Mouse (Mus musculus) forebrain, embryonic 16.5 days (tissue): ENCODE results near the gene Pou5f1. TPM values are rescaled to one million over a fixed set of nuclear protein-coding genes. Genes with fewer than 3 reads are reported as not detected.

Experiments used
- ATAC-seq: fragments of 200-750 bp; cut with Nextera tagmentation; 2 replicates; pipeline ENCODE4 v1.8.0; 2017; ENCODE audit warnings: mild to moderate bottlenecking, moderate library complexity
- H3K27ac ChIP-seq: fragments of 300-500 bp; sonication (generic); 2 replicates; pipeline ENCODE4 v1.5.1; 2014; ENCODE audit warnings: low read length, control low read depth
- H3K27me3 ChIP-seq: fragments of 300-500 bp; sonication (generic); replicated peaks from 2 replicates; pipeline ENCODE4 v1.6.1; 2014; ENCODE audit warnings: low read length; ENCODE audit not compliant: control insufficient read depth, insufficient read depth
- H3K36me3 ChIP-seq: fragments of 300-500 bp; sonication (generic); 2 replicates; pipeline ENCODE4 v1.6.1; 2014; ENCODE audit not compliant: control insufficient read depth, insufficient read depth
- H3K4me1 ChIP-seq: fragments of 300-500 bp; sonication (generic); replicated peaks from 2 replicates; pipeline ENCODE4 v1.6.1; 2014; ENCODE audit warnings: low read length; ENCODE audit not compliant: control insufficient read depth, insufficient read depth
- H3K4me2 ChIP-seq: fragments of 300-500 bp; sonication (generic); 2 replicates; pipeline ENCODE4 v1.6.1; 2014; ENCODE audit warnings: mild to moderate bottlenecking, low read length, control low read depth
- H3K4me3 ChIP-seq: fragments of 300-500 bp; sonication (generic); replicated peaks from 2 replicates; pipeline ENCODE4 v1.5.1; 2014; ENCODE audit warnings: mild to moderate bottlenecking, low read length, control low read depth
- H3K9ac ChIP-seq: fragments of 300-500 bp; sonication (generic); replicated peaks from 2 replicates; pipeline ENCODE4 v1.6.1; 2014; ENCODE audit warnings: low read depth, low read length, control low read depth
- H3K9me3 ChIP-seq: fragments of 300-500 bp; sonication (generic); 2 replicates; pipeline ENCODE4 v1.6.1; 2016; ENCODE audit warnings: low read length; ENCODE audit not compliant: control insufficient read depth
- WGBS: fragments of 180-500 bp; shearing (Covaris S2); extraction: QIAGEN DNeasy Blood & Tissue Kit; methylation state at CpG from one replicate; pipeline ENCODE4 v1.1.7; 2014; 5-methylcytosine and 5-hydroxymethylcytosine counted together
- polyA plus RNA-seq: library from polyadenylated mRNA; unstranded; fragments of >200 nt; fragmentation: Nextera tagmentation; extraction: Ambion mirVana; gene quantifications from 2 replicates; pipeline ENCODE4 v1.2.1, GENCODE M21; 2015

Gene Pou5f1
- polyA plus RNA-seq, 1 experiment from 2014 or later, result not detected

DNA sequence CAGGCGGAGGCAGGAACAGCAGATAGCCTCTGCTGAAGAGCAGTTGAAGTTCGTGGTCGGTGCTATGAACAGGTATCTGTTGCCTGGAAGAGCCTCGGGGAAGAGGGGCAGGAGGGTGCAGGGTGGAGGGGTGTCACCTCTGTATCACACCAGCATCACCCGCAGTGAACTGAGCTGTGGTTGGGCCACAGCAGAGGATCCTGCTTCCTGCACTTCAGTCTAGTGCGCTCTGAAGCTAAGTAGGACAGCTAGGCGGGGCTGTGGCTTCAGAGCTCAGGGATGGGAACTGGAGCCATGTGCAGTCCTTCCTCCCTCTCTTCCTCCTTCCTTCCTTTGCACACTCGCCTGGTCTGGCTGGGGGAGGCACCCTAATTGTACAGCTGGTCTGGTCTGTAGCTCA is 20.8 kb downstream of the Pou5f1 start:
- Histone ChIP-seq H3K4me2 (no peak overlapping the region), H3K27ac (no peak overlapping the region), H3K9me3 (no peaks in the 10 kb centered on the region), H3K4me1 (no peaks in the 10 kb centered on the region), H3K27me3 (no peaks in the 10 kb centered on the region), H3K9ac (no peak overlapping the region), H3K36me3 (no peaks in the 10 kb centered on the region; the same call in 1 of the 2 replicates), H3K4me3 (no peak overlapping the region)
- WGBS, result 79% methylated on average over 8 of the region's 8 CpGs
- no peak for ATAC-seq

GRCm38 (mm10) chr17:35532360-35532759 is 26.5 kb downstream of the Pou5f1 start:
- H3K4me2 ChIP-seq, result no peak overlapping the region
- no peak for ATAC-seq
- H3K27ac ChIP-seq, result no peak overlapping the region
- no peak overlapping the region for H3K4me3 ChIP-seq
- WGBS, result 22% methylated on average over 3 of the region's 3 CpGs
- no peaks in the 10 kb centered on the region for H3K9me3 ChIP-seq
- no peaks in the 10 kb centered on the region for H3K27me3 ChIP-seq
- no peaks in the 10 kb centered on the region; the same call in 1 of the 2 replicates for H3K36me3 ChIP-seq
- H3K9ac ChIP-seq, result no peak overlapping the region
- H3K4me1 ChIP-seq, result no peaks in the 10 kb centered on the region

- Histone ChIP-seq H3K4me3 (no peak within 1 kb of the TSS), H3K4me1 (no peaks in the 10 kb centered on the region), H3K27ac (no peak within 1 kb of the TSS), H3K27me3 (no peaks in the 10 kb centered on the region), H3K4me2 (no peak within 1 kb of the TSS), H3K36me3 (no peaks in the 10 kb centered on the region; the same call in 1 of the 2 replicates), H3K9ac (no peak within 1 kb of the TSS), H3K9me3 (no peaks in the 10 kb centered on the region)
- no peak for ATAC-seq
- 58% methylated on average over 7 of the region's 7 CpGs for WGBS
Observed at GRCm38 (mm10) chr17:35532901-35533300, 27.1 kb downstream of the Pou5f1 start, which contains the start of gene Psors1c2. Psors1c2 (plus strand) TSS chr17:35533201.

DNA sequence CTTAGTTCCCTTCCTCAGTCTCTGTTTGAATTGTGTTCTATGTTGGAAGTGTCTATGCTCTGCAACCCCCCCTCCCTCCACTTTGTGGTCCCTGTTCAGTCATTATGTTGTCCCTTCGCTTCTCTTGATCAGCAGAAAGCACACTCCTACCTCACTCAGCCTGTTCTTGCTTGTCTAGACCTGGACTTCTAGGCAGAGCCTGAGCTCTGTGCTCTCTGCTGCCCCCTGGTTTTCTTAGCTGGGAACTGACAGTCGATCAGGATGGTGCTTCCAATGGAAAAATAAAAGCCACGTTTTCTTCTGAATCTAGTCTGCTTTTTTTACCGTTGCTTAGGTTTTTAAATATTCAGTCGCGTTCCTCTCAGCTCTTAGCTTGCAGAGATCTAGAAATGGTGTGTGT is 28.5 kb downstream of the Pou5f1 start:
- H3K4me1 ChIP-seq, result no peaks in the 10 kb centered on the region
- no peak overlapping the region for H3K9ac ChIP-seq
- no peak overlapping the region for H3K4me3 ChIP-seq
- H3K36me3 ChIP-seq, result no peaks in the 10 kb centered on the region
- no peaks in the 10 kb centered on the region for H3K27me3 ChIP-seq
- peak; percentile 80 for ATAC-seq
- no peak overlapping the region for H3K27ac ChIP-seq
- 7% methylated on average over 6 of the region's 6 CpGs for WGBS
- no peaks in the 10 kb centered on the region for H3K9me3 ChIP-seq
- H3K4me2 ChIP-seq, result no peak overlapping the region

DNA sequence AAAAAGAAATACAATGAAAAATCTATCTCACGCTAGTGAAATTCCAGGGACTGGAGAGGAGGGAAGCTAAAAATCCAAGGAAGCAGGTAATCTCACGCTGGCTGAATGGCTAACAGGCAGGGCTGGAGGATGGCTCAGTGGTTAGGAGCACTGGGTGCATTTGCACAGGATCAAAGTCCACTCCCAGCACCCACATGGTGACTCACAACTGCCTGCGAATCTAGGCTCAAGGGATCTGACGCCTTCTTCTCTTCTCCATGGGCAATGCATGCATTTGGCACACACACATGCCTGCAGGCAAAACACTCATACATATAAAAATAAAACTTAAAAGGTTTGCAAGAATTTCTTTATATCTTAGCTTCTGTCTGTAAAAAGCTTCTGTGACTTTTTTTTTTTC is 31.6 kb downstream of the Pou5f1 start:
- Histone ChIP-seq H3K4me2 (no peak overlapping the region), H3K4me3 (no peak overlapping the region), H3K4me1 (no peaks in the 10 kb centered on the region), H3K9me3 (no peaks in the 10 kb centered on the region), H3K27ac (no peak overlapping the region), H3K27me3 (no peaks in the 10 kb centered on the region), H3K9ac (no peak overlapping the region), H3K36me3 (no peaks in the 10 kb centered on the region)
- no peak for ATAC-seq
- 87% methylated on average over 4 of the region's 4 CpGs for WGBS

- 87% methylated on average over 1 of the region's 1 CpGs for WGBS
- H3K4me1 ChIP-seq, result no peaks in the 10 kb centered on the region; the same call in 1 of the 2 replicates
- no peaks in the 10 kb centered on the region for H3K9me3 ChIP-seq
- H3K4me3 ChIP-seq, result no peak overlapping the region
- no peaks in the 10 kb centered on the region for H3K36me3 ChIP-seq
- ATAC-seq, result no peak
- H3K4me2 ChIP-seq, result no peak overlapping the region
- H3K9ac ChIP-seq, result no peak overlapping the region
- no peaks in the 10 kb centered on the region for H3K27me3 ChIP-seq
- no peak overlapping the region for H3K27ac ChIP-seq
Observed at GRCm38 (mm10) chr17:35538476-35538875, 32.7 kb downstream of the Pou5f1 start.

- Histone ChIP-seq H3K9ac (no peak overlapping the region), H3K4me2 (no peak overlapping the region)
- ATAC-seq, result no peak
Observed at GRCm38 (mm10) chr17:35539540-35539939, 33.7 kb downstream of the Pou5f1 start.

DNA sequence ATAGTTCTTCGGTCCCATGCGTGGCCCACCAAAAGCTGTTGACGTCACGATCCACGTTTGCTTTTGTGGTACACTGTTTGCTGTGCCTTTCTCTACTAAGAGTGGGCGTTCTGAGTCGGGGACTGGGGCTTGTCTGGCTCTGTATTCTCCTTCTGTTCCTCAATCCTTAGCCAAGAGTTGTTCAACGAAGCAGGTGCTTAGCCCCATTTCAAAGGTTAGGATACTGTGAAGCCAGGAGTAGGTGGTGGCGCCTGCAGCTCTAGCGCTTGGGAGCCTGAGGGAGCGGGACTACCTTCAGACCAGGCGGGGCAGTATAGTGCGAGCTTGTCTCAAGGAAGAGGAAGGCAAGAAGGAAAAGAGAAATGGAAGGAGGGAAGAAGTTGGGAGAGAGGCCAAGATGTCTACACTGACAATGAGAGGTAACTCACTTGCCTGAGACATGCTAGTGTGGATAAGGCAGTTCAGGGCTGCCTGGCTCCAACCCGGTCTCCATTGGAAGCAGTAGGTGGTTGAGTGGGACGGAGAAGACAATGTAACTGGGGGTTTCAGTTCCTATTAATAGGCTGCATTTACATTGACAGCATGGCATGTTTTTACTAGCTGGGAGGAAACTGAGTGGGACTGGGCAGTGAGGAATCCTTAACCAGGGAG is 37.1 kb downstream of the Pou5f1 start:
- Histone ChIP-seq H3K4me3 (no peak overlapping the region), H3K4me2 (no peak overlapping the region), H3K9ac (no peak overlapping the region), H3K27ac (no peak overlapping the region), H3K36me3 (no peaks in the 10 kb centered on the region), H3K9me3 (no peaks in the 10 kb centered on the region), H3K4me1 (no peaks in the 10 kb centered on the region; the same call in 1 of the 2 replicates), H3K27me3 (no peaks in the 10 kb centered on the region)
- WGBS, result 70% methylated on average over 15 of the region's 15 CpGs
- no peak for ATAC-seq

More at GRCm38 (mm10) chr17:35539540-35539939, 33.7 kb downstream of the Pou5f1 start:
- no peaks in the 10 kb centered on the region; the same call in 1 of the 2 replicates for H3K4me1 ChIP-seq
- no peaks in the 10 kb centered on the region for H3K27me3 ChIP-seq
- H3K27ac ChIP-seq, result no peak overlapping the region
- H3K36me3 ChIP-seq, result no peaks in the 10 kb centered on the region
- no peaks in the 10 kb centered on the region for H3K9me3 ChIP-seq
- H3K4me3 ChIP-seq, result no peak overlapping the region
- WGBS, result 57% methylated on average over 10 of the region's 10 CpGs

- H3K4me3 ChIP-seq, result no peak overlapping the region
- H3K9ac ChIP-seq, result no peak overlapping the region
- H3K27me3 ChIP-seq, result no peaks in the 10 kb centered on the region
- no peak overlapping the region for H3K4me2 ChIP-seq
- no peaks in the 10 kb centered on the region; the same call in 1 of the 2 replicates for H3K4me1 ChIP-seq
- no peaks in the 10 kb centered on the region for H3K9me3 ChIP-seq
- 40% methylated on average over 14 of the region's 14 CpGs for WGBS
- no peak overlapping the region for H3K27ac ChIP-seq
- no peak for ATAC-seq
- H3K36me3 ChIP-seq, result no peaks in the 10 kb centered on the region
Observed at GRCm38 (mm10) chr17:35543412-35543861, 37.6 kb downstream of the Pou5f1 start.
